Mouse (Mus musculus) adrenal gland, postnatal 10 days (tissue): ENCODE measurements around the gene Csf3. TPM values are rescaled to one million over a fixed set of nuclear protein-coding genes. Genes with fewer than 3 reads are reported as not detected.
"Not testable (repeated sequence)": the region's sequence is repeated elsewhere in the genome, so short reads cannot be mapped to it uniquely, and the experiment has no call there.

Experiments
- DNase-seq: peaks from one replicate; pipeline ENCODE4 v3.0.0; 2021; ENCODE audit warnings: mixed read lengths
- total RNA-seq, 2 experiments: library from RNA; stranded (reverse); gene quantifications; 2 replicates each; pipeline ENCODE4 v1.2.3; 2021

The Csf3 gene
- total RNA-seq, 2 experiments from 2014 or later, result not detected

DNA sequence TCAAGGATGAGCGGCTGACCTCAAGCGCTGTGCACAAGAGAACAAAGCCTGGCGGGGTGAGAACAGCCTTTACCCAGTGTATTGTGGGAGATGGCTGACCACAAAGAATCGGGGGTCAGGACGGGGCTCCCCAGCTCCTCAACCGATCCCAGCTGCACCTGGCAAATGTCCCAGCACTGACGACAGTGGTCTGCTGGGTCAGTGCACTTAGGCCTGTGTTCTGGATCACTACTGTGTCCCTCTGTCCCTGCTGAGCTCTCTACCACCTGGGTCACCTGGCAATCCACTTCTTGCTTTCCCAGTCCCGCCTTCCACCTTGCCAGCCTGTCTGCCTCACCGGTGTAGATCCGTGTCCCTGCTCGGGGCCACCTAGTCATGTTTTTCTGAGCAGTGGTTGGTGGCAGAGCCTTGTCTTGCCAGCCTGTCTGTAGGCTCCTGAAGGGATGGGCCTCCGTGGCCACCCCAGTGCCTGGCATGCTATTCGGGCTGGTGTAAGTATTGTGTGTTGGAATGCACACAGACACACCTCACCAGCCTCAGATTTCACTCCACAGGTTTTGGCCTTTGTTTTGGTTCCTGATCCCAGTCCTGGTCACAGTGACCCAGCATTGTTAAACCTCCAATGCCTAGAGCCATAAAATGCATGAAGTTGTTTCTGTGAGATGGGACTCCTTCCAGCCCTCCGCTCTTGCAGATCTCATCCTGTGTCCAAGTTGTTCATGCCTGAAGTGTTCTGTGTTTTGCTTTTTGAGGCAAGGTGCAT lies 4.4 kb upstream of the Csf3 start:
- no peak for DNase-seq

DNA sequence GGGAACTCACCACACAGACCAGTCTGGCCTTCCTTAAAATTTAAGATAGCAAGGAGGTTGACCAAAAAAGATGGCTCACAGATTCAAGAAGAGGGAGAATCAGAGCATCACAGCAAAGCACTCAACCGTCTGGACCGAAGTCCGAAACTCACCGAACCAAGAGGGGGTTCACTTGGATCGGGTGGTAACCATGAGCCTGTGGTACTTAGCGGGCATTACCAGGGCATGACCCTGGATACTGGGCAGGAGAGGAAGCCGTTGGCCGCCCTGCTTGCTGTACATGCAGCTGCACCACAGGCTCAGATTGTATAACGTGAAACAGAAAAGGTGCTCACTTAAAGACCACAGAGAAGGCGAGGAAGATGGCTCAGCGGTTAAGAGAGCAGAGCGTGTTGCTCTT lies 3.8 kb upstream of the Csf3 start:
- DNase-seq, result no peak

DNA sequence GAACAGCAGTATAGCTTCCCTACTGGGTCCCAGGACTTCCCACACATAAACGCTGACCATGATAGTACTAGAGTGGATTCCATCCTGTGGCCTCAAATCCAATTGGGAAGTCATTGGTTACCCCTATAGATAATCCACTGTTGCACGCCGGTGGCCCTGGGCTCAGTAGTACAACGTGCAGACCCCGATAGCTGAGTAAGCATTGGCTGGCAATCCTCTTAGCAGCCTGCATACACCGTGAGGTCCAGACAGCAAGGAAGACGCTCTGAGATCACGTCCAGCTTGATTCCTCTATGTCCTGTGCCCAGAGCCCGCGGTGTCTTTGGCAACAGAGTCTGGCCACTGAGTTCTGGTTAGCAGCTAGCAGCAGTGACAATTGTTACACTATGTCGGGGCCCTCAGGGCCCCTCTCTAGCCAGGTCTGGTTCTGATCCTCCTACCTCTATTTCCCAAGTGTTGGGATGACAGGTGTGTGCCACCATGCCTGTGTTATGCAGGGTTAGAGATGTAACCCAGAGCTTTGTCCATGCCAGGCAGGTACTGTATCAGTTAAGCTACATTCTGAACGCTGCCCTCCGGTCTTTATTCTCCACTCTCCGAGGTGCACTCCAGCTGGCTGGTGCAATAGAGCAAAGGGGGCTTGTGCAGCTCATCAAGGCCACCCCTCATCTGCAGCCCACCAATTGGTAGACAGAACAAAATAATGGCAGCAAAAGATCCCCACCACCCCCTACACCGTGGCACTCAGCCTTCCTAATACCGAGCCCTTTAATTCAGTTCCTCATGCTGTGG lies 2.0 kb upstream of the Csf3 start:
- DNase-seq, result no peak

DNA sequence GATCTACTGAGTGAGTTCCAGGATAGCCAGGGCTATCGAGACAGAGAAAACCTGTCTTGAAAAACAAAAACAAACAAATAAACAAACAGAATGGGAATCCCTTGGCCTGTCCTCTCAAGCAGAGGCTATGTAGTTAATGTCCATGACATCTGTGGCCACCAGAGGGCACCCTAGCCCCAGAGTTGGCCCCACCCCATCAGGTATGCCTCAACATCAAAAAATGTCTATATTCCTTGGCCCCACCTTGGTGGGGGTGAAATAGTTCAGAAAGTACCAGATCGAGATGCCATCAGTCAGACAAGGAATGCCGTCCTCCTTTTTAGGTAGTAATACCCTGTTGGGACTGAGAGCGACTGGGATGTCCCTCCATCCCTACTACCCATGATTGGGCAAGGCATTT lies 1.2 kb upstream of the Csf3 start:
- peak; percentile 88 for DNase-seq

DNA sequence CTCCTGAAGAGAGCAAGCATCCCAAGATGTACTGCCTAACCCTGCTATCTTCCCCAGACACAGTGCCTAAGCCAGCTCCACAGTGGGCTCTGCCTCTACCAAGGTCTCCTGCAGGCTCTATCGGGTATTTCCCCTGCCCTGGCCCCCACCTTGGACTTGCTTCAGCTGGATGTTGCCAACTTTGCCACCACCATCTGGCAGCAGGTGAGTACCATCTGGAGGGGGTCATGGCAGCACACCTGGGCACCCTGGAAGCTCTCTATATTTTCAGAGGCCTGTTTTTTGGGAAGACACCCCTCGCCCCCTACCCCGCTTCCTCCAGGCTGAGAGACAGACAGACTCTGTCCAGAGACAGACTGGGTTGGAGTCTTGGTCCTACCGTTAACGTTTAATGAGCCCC lies 1.3 kb downstream of the Csf3 start:
- no peak for DNase-seq

DNA sequence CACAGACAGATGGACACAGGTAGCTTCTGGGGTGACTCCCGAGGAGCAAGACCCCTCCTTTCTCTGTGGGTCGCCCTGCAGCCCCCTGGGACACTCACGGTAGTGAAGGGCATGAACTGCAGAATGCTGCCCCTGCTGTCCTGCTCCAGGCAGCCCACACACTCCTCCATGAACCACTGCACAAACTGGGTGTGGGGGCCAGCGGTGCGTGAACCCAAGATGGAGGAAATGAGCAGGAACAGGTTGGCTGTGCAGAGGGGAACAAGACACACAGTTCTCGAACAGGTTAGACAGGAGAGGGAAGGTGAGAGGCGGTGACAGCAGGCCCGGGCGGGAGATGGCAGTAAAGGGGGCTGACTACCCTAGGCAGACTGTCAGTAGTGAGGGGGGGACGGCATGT lies 4.0 kb downstream of the Csf3 start:
- no peak for DNase-seq

DNA sequence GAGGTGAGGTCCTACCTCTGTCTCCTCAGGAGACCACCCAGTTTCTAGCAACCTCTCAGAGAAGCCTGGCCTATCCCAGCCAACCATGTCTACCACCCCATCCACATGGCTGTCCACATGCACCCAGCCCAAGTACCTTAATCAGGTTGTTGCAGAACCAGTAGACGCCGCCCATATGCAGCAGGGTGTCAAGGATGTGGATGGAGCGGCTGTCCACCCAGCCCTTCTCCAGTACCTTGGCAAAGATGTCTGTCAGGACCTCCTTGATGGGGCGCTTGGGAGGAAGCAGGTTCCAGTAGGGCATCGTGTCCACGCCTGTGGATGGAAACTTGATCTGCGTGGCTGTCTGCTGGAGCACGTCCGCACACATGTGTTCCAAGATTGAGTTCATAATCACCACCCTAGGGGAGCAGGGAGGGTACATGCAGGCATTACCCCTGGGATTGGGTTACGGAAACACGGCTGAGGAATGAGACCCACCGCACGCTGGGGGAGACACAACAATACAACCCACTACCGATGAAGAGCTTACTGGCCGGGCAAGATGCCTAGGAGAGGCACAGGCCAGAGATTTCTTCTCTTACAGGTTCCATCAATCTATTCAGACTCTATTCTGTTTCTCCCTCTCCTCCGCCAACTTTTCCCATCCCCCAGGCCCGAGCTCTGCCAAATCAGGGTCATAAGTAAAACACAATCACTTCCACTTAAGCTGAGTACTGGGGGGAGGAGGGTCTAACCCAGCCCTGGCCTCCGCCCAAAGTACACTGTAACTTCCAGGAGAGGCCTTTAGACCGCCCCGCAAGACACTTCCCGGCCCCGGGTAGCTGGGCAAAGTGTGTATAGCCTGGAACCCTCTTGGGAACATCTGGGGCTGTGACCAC lies 6.6 kb downstream of the Csf3 start:
- no peak for DNase-seq

DNA sequence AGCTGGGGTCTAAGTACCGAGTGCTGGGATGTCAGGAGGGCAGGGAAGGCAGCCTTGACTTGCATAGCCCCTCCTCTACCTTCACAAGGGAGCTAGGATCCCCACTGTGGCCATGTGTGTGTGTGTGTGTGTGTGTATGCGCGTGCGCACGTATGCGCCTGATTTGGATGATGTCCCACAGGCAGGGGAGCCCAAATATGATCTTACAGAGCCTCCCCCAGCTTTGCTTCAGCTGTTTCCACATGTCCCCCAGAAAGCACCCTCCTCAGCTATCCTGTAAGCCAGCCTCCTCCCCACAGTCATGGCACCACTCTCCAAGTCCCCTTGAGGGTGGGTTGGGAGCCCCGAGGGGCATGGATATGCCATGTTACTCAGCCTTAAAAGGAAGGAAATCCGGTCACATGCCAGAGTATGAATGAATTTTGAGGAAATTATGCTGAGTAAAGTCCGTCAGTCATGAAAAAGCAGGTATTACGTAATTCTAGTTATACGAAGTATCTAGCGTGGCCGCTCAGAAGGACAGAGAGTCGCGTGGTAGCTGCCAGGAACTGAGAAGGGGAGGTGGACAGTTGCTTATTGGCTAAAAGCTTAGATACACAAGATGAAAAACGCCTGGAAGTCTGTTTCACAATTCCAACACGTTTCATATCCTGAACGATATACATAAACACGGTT lies 7.4 kb downstream of the Csf3 start:
- DNase-seq, result no peak

DNA sequence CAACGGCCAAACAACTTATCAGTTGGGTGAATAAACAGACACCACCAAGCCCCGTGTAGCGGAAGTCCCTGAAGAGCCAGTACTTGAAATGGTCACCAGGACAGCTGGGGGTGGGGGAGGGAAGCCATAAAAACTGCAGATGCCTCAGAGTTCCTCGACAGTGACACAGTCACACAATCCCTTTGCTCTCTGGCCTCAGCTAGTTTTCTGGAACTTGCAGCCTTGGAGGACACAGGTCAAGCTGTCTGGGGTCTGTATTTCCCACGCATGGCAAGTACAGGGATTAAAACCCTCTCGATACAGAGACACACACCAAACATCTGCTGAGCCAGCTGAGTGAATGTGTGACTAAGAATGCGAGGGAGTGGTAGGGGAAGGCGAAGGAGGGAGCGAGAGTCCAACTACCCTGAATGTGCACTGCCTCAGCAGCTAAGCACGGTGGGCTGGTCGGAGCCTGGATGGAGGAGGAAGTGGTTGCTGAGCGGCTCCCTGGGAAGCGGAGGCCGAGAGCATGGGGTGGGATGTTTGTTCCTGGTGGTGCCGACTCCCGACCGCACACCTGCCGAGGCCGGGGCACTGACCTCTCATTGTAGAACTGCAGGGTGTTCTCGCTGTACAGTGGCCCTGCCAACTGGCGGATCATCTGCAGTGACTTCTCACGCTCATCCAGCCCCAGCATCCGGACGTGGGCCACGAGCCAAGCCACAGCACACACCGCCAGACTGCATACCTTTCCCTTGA lies 8.1 kb downstream of the Csf3 start:
- DNase-seq, result no peak

DNA sequence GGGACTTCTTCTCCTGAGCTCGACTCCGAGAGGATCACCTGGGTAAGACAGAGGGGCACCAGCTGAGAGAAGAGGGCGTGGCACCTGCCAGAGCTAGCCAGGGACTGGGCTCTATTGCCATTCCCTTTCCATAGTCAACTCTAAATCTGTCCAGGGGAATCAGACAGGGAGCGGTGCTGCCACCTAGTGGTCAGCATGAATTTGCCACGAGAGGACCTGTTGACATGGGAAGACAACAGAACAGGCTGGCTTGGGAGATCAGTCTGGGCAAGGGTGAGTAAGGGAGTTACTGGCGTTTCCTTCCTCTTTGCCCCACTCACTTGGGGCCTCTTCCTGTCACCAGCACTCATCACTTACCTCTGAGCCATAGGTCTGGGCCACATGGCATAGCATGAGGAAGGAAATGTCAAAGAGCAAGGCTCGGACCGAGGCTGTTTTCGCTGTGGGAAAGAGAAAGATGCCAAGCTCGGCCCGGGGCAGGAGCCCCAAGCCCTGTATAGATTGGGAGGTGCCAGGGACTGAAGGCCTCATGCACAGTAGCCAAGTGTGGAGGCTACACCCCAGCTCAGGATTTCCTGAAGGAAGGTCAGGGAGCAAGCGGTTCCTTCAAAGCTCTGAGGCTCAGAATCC lies 9.5 kb downstream of the Csf3 start:
- DNase-seq, result peak; percentile 90

DNA sequence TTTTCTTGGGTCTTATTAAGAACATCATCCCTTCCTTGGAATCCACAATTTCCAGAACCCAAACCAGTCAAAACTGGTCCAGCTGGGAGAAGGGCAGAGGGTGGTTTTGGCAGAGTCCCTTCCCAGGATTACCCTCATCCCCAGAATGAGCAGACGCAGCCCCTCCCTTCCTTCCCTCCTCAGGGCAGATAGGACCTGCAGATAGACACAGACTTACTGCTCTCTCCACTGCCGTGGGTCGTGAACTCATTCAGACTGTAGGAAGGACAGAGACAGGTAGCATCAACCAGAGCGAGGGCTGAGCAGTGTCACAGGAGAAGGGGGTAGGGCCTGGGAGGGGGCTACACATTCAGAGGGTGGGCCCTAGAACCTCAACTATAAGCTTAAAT lies 10.0 kb downstream of the Csf3 start:
- DNase-seq, result no peak

DNA sequence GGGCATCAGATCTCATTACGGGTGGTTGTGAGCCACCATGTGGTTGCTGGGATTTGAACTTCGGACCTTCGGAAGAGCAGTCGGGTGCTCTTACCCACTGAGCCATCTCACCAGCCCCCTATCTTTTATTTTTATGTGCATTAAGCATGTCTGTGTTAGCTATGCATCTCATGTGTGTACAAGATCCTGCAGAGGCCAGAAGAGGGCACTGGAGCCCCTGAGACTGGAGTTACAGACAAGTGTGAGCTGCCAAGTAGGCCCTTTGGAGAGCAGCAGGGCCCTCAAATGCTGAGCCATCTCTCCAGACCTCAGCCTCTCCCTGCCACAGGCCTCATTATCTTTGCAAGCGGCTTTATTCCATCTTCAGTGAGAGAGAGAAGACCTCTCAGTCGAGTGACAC lies 10.9 kb downstream of the Csf3 start:
- not testable (repeated sequence) for DNase-seq

DNA sequence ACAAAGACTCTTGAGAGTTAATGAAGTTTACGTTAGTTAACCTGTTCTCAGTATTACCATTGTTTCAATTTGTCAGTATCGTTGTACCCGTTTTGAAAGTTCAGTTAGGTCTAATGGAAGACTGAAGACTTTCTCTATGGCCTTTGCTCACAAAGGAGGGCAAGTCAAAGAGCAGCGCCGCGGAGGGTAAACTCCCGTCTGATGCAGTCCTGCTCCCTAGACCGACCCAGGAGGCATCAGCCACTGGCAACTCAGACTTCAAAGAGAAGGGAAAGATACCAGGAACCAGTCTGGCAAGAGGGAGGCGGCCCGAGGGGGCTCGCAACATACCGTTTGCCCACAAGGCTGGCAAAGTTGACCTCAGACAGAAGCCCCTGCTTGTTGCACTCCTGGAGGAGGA lies 12.6 kb downstream of the Csf3 start:
- no peak for DNase-seq

DNA sequence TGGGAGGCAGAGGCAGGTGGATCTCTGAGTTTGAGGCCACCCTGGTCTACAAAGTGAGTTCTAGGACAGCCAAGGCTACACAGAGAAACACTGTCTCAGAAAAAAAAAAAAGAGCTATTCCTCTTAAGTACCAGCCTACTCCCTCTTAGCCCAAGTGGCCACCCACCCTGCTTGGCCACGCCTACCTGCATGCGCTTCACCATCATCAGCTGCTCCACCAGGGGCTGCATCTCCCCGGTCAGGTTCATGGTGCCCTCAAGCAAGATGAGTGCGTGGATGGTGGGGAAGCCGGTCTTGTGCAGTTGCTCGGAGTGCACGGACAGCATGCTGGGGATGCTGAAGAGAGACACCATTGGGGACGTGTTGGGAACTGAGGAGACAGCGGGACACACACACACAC lies 14.9 kb downstream of the Csf3 start:
- DNase-seq, result no peak

DNA sequence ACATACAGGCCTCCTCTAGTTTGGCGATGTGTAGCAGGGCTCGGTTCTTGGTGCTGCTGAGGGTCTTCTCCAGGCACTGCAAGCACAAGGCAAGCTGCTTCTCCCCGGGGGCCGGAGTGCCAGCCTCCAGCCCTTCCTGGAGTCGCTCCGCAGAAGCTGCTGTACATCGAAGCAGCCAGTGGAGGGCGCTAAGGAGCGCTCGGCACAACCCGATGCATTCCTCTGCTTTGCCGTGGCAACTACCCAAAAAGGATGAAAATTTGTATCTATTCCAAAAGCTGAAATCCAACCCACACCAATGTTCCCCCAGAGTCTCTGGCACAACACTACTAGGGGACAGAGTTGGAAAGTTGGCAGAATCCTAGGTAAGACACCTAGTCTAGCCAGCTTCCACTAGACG lies 16.8 kb downstream of the Csf3 start:
- DNase-seq, result peak; percentile 89

DNA sequence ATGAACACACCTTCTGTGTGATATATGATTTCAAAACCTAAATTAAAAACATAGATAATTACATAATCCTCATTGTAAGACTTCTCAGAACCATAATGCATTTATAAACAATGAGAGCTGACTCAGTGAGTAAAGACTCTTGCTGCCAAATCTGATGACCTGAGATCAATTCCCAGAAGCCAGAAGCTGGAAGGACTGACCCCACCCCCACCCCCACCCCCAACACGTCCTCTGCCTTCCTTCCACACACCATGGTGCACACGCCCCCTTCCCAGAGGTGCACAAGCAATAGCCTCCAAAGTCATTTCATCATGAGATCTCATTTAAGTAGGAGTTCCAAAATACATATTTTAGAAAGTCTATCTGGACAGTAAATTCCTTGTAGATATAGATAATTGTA lies 19.7 kb downstream of the Csf3 start:
- DNase-seq, result no peak

DNA sequence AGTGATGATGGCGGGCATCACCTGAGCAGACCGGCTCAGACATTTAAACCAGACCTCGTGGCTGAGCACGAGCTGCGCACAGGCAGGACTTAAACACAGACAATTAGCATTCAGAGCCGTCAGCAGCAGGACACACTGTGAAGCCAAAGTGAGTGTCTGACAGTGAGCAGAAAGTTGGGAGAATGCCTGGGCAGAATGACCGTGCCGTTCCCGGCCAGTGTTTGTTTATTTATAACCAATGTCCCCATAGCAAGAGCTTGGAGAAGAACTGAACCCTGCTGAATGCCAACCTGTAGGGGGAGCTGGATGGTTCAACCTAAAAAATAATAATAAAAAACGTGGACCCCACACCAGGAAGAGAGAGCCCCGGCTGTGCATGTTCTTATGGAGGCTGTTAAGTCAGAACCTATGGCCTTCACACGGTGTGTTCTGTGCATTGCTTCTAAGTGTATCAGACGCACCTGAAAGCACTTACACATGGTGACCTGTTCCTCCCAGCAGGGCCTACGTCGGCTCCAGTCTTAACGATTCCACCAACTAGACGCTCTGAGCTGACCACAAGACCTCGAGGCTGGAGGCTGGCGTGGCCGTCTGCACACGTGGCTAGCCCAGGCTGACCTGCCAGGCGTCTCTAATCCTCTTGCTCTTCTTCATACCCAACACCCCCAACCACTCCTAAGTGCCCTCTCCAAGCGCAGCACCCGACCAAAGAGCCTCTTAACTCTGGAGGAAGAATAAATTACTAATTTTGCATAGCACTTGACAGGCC lies 20.6 kb downstream of the Csf3 start:
- DNase-seq, result peak; percentile 67

DNA sequence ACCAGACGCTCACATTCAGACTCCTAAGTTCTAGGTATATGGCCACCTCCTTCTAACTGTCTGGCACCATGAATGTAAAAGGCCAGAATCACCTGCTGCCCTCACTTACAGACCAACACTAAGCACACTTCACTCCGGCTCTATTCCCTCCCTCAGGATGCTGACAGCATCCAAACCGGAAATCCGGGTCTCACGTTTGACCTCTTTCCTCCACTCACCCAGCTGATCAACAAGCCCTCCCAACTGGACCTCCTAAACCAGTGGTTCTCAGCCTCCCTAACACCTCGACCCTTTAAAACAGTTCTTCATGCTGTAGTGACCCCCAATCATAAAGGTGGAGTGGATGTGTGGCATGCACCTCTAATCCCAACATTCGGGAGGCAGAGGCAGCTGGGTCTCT lies 22.0 kb downstream of the Csf3 start:
- no peak for DNase-seq

DNA sequence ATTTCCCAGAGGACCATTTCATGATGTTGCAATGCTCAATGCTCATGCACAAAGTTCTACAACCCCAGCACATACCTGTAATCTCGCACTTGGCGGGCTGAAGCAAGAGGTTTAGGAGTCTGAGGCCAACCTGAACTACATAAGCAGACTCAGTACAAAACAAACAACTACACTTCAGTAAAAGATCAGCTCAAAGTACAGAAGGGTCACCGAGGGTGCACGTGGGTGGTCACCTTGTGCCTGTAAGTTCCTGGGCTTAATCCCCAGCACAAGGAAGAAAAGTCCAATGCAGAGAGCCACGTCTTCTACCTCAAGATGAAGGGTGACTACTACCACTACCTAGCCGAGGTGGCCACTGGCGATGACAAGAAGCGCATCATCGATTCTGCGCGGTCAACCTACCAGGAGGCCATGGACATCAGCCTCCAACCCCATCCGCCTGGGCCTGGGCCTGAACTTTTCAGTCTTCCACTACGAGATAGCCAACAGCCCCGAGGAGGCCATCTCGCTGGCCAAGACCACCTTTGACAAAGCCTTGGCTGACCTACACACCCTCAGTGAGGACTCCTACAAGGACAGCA lies 25.0 kb downstream of the Csf3 start:
- DNase-seq, result no peak

DNA sequence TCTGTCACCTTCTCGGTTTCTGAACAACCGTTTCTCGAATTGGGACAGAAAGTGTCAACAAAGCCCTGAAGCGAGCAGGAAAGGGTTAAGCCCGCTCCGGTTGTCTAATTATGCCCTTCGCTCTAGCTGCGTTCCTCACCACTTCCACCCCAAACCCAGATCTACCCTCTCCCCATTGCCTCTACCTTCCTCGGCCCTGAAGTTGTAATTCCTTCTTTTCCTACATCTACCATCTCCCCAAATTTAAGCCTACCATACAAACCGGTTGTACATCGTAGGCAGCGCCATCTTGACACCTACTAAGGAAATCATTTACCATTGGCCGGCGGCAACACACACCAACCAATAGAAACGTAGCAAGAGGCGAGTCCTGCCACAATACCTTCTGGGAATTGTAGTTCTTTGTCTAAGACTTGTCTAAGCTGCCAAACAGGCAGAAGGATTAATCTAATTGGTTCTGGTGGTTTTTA lies 28.1 kb downstream of the Csf3 start, which contains the start of gene Med24:
Gene Med24, minus strand, starts transcription at position 317 of the 470 bp plus-strand sequence.
- DNase-seq, result peak; percentile 86
